Mouse (Mus musculus): ENCODE results near the gene Ror2. TPM values are rescaled to one million over a fixed set of nuclear protein-coding genes. Genes with fewer than 3 reads are reported as not detected.
A peak's percentile ranks its signal among the peaks of the same experiment; 100 is the strongest.

Ror2 gene
- polyA plus RNA-seq, 1 experiment from 2014 or later, result 18.2 TPM

- Histone ChIP-seq H3K9me3 (ENCODE audit: low read depth, low read length) (no peaks in the 10 kb centered on the region), H3K27me3 (ENCODE audit: insufficient read depth, low read length) (no peaks in the 10 kb centered on the region), H3K36me3 (ENCODE audit: insufficient read depth) (no peaks in the 10 kb centered on the region), H3K27ac (ENCODE audit: low read depth) (no peak overlapping the region), H3K4me2 (no peak overlapping the region), H3K9ac (no peak overlapping the region), H3K4me3 (ENCODE audit: low read depth, low read length) (no peak overlapping the region), H3K4me1 (ENCODE audit: insufficient read depth) (no peaks in the 10 kb centered on the region)
- TF ChIP-seq CTCF (IDR thresholded peaks at IDR 0.05; ENCODE audit: low read depth), result peak; percentile 64
- DNase-seq (peak; percentile 55), ATAC-seq (ENCODE audit: insufficient read depth) (no peak)
- WGBS, result 15% methylated on average over 17 of the region's 17 CpGs
Measured at GRCm38 (mm10) chr13:53099771-53100682, 185.9 kb downstream of the Ror2 start.

- ATAC-seq (ENCODE audit: insufficient read depth) (no peak), DNase-seq (peak; percentile 86)
- Histone ChIP-seq H3K27me3 (ENCODE audit: insufficient read depth, low read length) (no peaks in the 10 kb centered on the region), H3K36me3 (ENCODE audit: insufficient read depth) (no peaks in the 10 kb centered on the region), H3K9ac (no peak overlapping the region), H3K27ac (ENCODE audit: low read depth) (no peak overlapping the region), H3K4me2 (no peak overlapping the region), H3K9me3 (ENCODE audit: low read depth, low read length) (no peaks in the 10 kb centered on the region), H3K4me3 (ENCODE audit: low read depth, low read length) (no peak overlapping the region), H3K4me1 (ENCODE audit: insufficient read depth) (no peaks in the 10 kb centered on the region)
- peak; percentile 95 for TF ChIP-seq CTCF (IDR thresholded peaks at IDR 0.05; ENCODE audit: low read depth)
- 12% methylated on average over 8 of the region's 8 CpGs for WGBS
Measured at GRCm38 (mm10) chr13:53096615-53097014, 189.3 kb downstream of the Ror2 start.

GRCm38 (mm10) chr13:53095222-53095621 is 190.7 kb downstream of the Ror2 start:
- no peaks in the 10 kb centered on the region for H3K36me3 ChIP-seq (ENCODE audit: insufficient read depth)
- no peaks in the 10 kb centered on the region for H3K4me1 ChIP-seq (ENCODE audit: insufficient read depth)
- ATAC-seq (ENCODE audit: insufficient read depth), result no peak
- H3K27me3 ChIP-seq (ENCODE audit: insufficient read depth, low read length), result no peaks in the 10 kb centered on the region
- 60% methylated on average over 17 of the region's 17 CpGs for WGBS
- peak; percentile 24 for DNase-seq
- no peak overlapping the region for H3K27ac ChIP-seq (ENCODE audit: low read depth)
- no peaks in the 10 kb centered on the region for H3K9me3 ChIP-seq (ENCODE audit: low read depth, low read length)
- peak; percentile 42 for TF ChIP-seq CTCF (IDR thresholded peaks at IDR 0.05; ENCODE audit: low read depth)
- H3K9ac ChIP-seq, result no peak overlapping the region
- no peak overlapping the region for H3K4me3 ChIP-seq (ENCODE audit: low read depth, low read length)
- H3K4me2 ChIP-seq, result no peak overlapping the region

GRCm38 (mm10) chr13:53094658-53095057 is 191.3 kb downstream of the Ror2 start:
- Histone ChIP-seq H3K4me2 (no peak overlapping the region), H3K27ac (ENCODE audit: low read depth) (no peak overlapping the region), H3K9me3 (ENCODE audit: low read depth, low read length) (no peaks in the 10 kb centered on the region), H3K9ac (no peak overlapping the region), H3K36me3 (ENCODE audit: insufficient read depth) (no peaks in the 10 kb centered on the region), H3K4me3 (ENCODE audit: low read depth, low read length) (no peak overlapping the region), H3K27me3 (ENCODE audit: insufficient read depth, low read length) (no peaks in the 10 kb centered on the region), H3K4me1 (ENCODE audit: insufficient read depth) (no peaks in the 10 kb centered on the region)
- ATAC-seq (ENCODE audit: insufficient read depth) (no peak), DNase-seq (no peak)
- TF ChIP-seq CTCF (IDR thresholded peaks at IDR 0.05; ENCODE audit: low read depth), result no peak
- 75% methylated on average over 8 of the region's 8 CpGs for WGBS

- H3K36me3 ChIP-seq (ENCODE audit: insufficient read depth), result no peaks in the 10 kb centered on the region
- 19% methylated on average over 4 of the region's 4 CpGs for WGBS
- DNase-seq, result peak; percentile 80
- TF ChIP-seq CTCF (IDR thresholded peaks at IDR 0.05; ENCODE audit: low read depth), result no peak
- no peaks in the 10 kb centered on the region for H3K4me1 ChIP-seq (ENCODE audit: insufficient read depth)
- no peak overlapping the region for H3K27ac ChIP-seq (ENCODE audit: low read depth)
- no peak overlapping the region for H3K4me2 ChIP-seq
- no peaks in the 10 kb centered on the region for H3K9me3 ChIP-seq (ENCODE audit: low read depth, low read length)
- H3K27me3 ChIP-seq (ENCODE audit: insufficient read depth, low read length), result no peaks in the 10 kb centered on the region
- no peak overlapping the region for H3K4me3 ChIP-seq (ENCODE audit: low read depth, low read length)
- no peak overlapping the region for H3K9ac ChIP-seq
- no peak for ATAC-seq (ENCODE audit: insufficient read depth)
Measured at GRCm38 (mm10) chr13:53093407-53093806, 192.5 kb downstream of the Ror2 start.

GRCm38 (mm10) chr13:53086552-53087282 is 199.2 kb downstream of the Ror2 start:
- H3K36me3 ChIP-seq (ENCODE audit: insufficient read depth), result no peaks in the 10 kb centered on the region

GRCm38 (mm10) chr13:53081846-53082245 is 204.1 kb downstream of the Ror2 start:
- no peak for ATAC-seq (ENCODE audit: insufficient read depth)
- Histone ChIP-seq H3K4me2 (no peak overlapping the region), H3K4me1 (ENCODE audit: insufficient read depth) (no peaks in the 10 kb centered on the region), H3K36me3 (ENCODE audit: insufficient read depth) (no peaks in the 10 kb centered on the region), H3K4me3 (ENCODE audit: low read depth, low read length) (no peak overlapping the region), H3K9me3 (ENCODE audit: low read depth, low read length) (no peaks in the 10 kb centered on the region), H3K27me3 (ENCODE audit: insufficient read depth, low read length) (no peaks in the 10 kb centered on the region), H3K27ac (ENCODE audit: low read depth) (no peak overlapping the region), H3K9ac (no peak overlapping the region)
- TF ChIP-seq CTCF (IDR thresholded peaks at IDR 0.05; ENCODE audit: low read depth), result no peak
- WGBS, result 35% methylated on average over 6 of the region's 6 CpGs
- no peak for DNase-seq

More at GRCm38 (mm10) chr13:53086552-53087282, 199.2 kb downstream of the Ror2 start:
- DNase-seq (no peak), ATAC-seq (ENCODE audit: insufficient read depth) (no peak)
- no peak overlapping the region for H3K9ac ChIP-seq
- WGBS, result 73% methylated on average over 23 of the region's 23 CpGs
- H3K4me2 ChIP-seq, result no peak overlapping the region
- no peaks in the 10 kb centered on the region for H3K4me1 ChIP-seq (ENCODE audit: insufficient read depth)
- no peak overlapping the region for H3K4me3 ChIP-seq (ENCODE audit: low read depth, low read length)
- no peaks in the 10 kb centered on the region for H3K27me3 ChIP-seq (ENCODE audit: insufficient read depth, low read length)
- no peaks in the 10 kb centered on the region for H3K9me3 ChIP-seq (ENCODE audit: low read depth, low read length)
- no peak overlapping the region for H3K27ac ChIP-seq (ENCODE audit: low read depth)
- no peak for TF ChIP-seq CTCF (IDR thresholded peaks at IDR 0.05; ENCODE audit: low read depth)
